Mouse (Mus musculus) gonadal fat pad, adult 2 months (tissue): ENCODE measurements at regions not wholly inside any gene's neighbourhood (a gene's known extent, or its start where the extent isn't known, plus 50 kb on each side); places are given as distances from the start of the nearest gene placed in this dataset.

Experiments
- DNase-seq: peaks from one replicate; pipeline ENCODE4 v3.0.0-alpha.2; 2012; ENCODE audit warnings: low read depth

GRCm38 (mm10) chr2:135606306-135606705, 52.5 kb upstream of the Plcb4 start:
- DNase-seq = no peak
